Mouse (Mus musculus): ENCODE data around the gene Smarcb1. TPM values are rescaled to one million over a fixed set of nuclear protein-coding genes. Genes with fewer than 3 reads are reported as not detected.
A peak's percentile ranks its signal among the peaks of the same experiment; 100 is the strongest.

The Smarcb1 gene
- total RNA-seq, 2 experiments from 2014 or later = 54.2 to 56.5 TPM

DNA sequence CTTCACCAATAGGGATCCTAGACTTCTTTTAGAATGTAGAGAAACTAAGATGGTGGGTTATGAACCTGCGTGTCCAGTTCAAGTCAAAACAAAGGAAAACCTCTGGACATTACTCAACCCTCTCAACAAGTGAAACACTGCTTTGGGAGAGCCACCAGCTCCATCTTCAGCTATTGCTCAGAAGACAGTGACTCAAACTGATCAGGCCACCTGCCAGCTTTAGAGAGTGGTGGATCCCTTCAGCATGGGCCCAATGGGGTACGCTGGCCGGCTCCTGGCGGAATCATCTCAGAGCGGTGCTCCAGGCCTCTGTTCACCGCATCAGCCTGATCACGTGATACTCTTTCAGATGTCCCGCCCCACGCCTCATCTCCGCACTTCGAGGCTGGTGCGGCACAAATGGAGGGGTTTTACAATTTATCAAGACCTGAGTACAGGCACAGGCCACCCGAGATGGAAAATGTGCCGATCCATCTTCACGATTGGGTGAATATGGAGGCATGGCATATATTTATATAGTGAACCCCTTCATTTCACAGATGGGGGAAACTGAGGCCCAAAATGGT is 65.9 kb downstream of the Smarcb1 start:
- no peak for DNase-seq

DNA sequence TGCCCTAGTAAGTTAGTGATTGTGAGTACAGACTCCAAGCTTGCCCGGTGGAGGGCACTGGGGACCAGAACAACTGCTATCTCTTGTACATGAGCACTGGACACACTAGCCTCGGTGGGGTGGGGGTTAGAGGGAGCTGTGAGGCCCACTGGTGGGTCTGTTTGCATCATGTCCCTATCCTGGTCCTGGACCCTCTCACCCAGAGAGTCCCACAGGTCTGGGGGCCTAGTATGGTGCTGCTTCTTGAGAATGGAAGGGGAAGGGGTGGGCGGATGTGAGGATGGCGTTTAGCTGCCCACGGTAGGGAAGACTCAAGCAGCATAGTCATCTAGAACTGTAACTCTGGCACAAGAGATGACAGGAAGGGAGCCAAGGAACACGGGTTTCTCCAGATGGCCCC is 66.6 kb downstream of the Smarcb1 start:
- DNase-seq = no peak

DNA sequence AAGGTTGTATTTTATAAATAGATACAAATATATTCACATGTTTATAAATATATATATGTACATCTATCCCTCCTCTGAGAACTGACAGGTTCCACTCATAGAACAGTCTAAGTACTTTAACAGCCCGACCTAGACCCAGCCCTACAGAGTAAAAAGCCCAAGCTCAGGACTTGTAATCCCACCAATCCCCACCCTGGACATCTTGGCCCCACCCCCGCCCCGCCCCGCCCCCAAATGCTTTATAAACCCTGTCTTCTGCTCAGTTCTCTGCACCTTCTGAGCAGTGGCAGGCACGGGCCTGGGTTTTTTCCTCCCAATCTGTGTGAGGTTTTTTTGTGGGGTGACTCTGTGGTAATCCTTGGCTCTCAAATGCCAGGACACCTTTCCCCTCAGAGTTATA is 67.3 kb downstream of the Smarcb1 start:
- DNase-seq = no peak

DNA sequence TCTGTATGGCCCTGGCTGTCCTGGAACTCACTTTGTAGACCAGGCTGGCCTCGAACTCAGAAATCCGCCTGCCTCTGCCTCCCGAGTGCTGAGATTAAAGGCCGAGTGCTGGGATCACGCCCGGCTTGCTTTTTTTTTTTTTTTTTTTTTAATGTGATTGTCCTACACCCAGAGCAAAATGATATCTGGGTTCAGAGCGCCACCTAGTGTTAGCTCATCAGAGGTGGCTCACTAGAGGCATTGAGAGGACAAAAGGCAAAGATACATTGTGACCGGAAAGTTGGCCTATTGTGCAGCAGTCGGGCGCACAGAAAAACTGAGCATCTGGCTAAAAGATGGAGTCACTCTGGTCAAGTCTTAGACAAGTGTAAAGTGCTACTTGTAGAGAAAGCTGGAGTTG is 68.0 kb downstream of the Smarcb1 start:
- DNase-seq = peak; percentile 89

DNA sequence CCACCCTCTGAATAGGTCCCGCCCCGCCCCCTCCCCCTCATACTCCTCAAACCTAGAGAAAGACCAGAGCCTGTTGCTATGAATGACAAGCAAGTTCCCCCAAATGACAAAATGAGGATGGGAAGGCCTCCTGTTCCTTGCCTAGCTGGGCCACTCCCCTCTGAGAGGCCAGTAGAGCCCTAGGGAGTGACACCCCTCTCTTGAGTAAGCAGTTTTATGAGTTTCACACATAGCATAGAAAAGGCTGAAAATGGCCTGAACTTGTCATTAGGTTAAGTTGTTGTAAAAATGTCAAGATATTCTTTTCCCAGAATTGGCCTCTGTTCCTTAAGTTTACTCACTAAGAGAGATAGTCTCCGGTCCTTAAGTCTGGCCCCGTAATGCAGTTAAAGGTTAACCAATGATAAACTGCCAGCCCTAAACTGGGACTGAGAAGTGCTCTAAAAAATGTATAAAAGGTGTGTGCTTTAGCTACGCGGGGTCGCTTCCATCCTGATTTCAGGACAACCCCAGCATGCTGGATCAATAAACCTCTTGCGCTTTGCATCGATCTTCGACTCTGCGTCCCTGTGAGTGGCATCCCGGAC is 68.8 kb downstream of the Smarcb1 start:
- no peak for DNase-seq

DNA sequence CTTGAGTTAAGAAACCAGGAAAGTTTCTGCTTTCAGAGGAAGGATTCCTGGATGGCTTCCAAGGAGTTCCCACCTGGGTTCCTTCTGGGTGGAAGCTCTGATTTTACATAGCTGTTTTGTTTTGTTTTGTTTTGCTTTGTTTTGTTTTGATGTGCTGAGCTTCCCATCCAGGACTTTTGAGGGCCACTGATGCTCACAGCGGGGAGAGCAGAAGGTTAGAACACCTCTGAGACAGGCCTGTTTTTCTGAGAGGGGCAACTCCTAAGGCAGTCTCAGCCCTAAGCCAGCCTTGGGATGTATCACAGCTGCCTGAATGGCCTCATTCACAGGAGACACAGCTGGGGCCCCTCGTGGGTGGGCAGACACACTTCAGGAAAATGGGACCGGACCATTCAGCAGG is 69.7 kb downstream of the Smarcb1 start:
- no peak for DNase-seq

DNA sequence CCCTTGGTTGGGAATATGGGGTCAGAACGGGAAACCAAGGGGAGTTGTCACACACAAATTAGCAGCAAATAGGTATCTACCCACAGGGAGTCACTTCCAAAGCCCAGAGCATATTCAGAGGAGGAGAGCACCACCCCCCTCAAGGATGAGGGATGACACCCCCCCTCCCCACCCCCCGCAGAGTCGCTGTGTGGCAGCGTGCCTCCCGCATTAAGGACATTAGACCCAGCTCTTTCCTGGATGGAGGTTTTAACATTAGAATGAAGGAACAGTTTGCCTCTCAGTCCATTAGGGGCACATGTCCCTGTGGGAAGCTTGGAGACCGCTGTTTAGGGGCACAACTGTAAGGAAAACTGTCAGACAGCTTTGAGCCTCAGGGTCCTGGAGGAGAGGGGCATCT is 70.3 kb downstream of the Smarcb1 start:
- DNase-seq = no peak

DNA sequence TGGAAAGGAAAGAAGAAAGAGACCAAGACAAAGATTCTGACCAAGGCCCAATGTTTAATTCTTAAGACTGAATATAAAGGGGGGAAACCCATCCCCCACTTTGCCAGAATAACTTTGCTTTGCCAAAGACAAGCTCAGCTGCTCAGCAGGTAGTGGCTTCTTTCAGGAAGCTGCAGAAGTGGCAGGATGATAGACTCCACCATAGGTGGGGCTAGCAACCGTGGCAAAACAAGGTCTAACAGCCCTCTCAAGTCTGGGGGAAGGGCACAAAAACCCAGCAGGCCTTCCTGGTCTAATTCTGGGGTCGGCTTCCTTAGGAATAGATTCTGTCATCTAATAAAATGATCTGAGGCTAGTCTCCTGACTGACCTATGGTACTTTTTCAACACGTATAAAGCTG is 73.0 kb downstream of the Smarcb1 start:
- DNase-seq = no peak

Other genes with a start within 250 kb of the Smarcb1 start
- 10 to 100 TPM; 35.8 to 37.1 TPM for gene Cabin1, start 157.3 kb downstream of the Smarcb1 start, total RNA-seq (2021)
- 10 to 100 TPM; 33.2 to 36.8 TPM for gene Ddt, start 148.2 kb downstream of the Smarcb1 start, total RNA-seq (2021)
- gene Gm20441, start 140.7 kb downstream of the Smarcb1 start, total RNA-seq (2021) = not detected
- gene Gstt3, start 140.2 kb downstream of the Smarcb1 start, total RNA-seq (2021) = 1 to 10 TPM; 1.2 to 1.3 TPM
- 1 to 10 TPM; 3.5 to 4.4 TPM for gene Gstt1, start 123.0 kb downstream of the Smarcb1 start, total RNA-seq (2021)
- gene Gstt4, start 99.1 kb downstream of the Smarcb1 start, total RNA-seq (2021) = not detected
- 1 to 10 TPM; 8.7 to 9.6 TPM for gene Gstt2, start 84.2 kb downstream of the Smarcb1 start, total RNA-seq (2021)
- 100 to 1,000 TPM; 422 to 490 TPM for gene Mif, start 61.4 kb downstream of the Smarcb1 start, total RNA-seq (2021)
- gene Derl3, start 28.2 kb downstream of the Smarcb1 start, total RNA-seq (2021) = under 1 TPM in 1 of 2 experiments, not detected in 1; 0.21 TPM
- gene Chchd10, start 11.5 kb upstream of the Smarcb1 start, total RNA-seq (2021) = 100 to 1,000 TPM; 882 to 898 TPM
- 10 to 100 TPM in 1 of 2 experiments, 1 to 10 TPM in 1; 10.0 to 12.7 TPM for gene Mmp11, start 14.9 kb upstream of the Smarcb1 start, total RNA-seq (2021)
- gene Gm867, start 19.1 kb upstream of the Smarcb1 start, total RNA-seq (2021) = not detected
- gene Vpreb3, start 21.4 kb upstream of the Smarcb1 start, total RNA-seq (2021) = not detected
- not detected for gene Gm5134, start 32.9 kb upstream of the Smarcb1 start, total RNA-seq (2021)
- gene Zfp280b, start 111.0 kb upstream of the Smarcb1 start, total RNA-seq (2021) = 10 to 100 TPM; 11.8 to 12.2 TPM
- gene Slc5a4b, start 189.3 kb upstream of the Smarcb1 start, total RNA-seq (2021) = not detected
- not detected for gene Slc5a4a, start 225.8 kb upstream of the Smarcb1 start, total RNA-seq (2021)